Mouse (Mus musculus) heart, embryonic 14.5 days (tissue): ENCODE measurements around the gene Asprv1. TPM values are rescaled to one million over a fixed set of nuclear protein-coding genes. Genes with fewer than 3 reads are reported as not detected.

Experiments used
- ATAC-seq: fragments of 200-750 bp; cut with Nextera tagmentation; 2 replicates; pipeline ENCODE4 v1.8.0; 2017; ENCODE audit warnings: low read depth, moderate TSS enrichment; ENCODE audit not compliant: insufficient number of reproducible peaks, insufficient read depth, low FRiP score
- H3K27ac ChIP-seq, 2 experiments: fragments of 200-500 bp in 1 of 2; fragments of 300-500 bp in 1 of 2; sonication (generic) in 1 of 2; replicated peaks in 1 of 2; 2 replicates each; pipeline ENCODE4 v1.5.1; 2012 to 2014; ENCODE audit warnings: low read depth in 2 of 2, low read length in 2 of 2, control low read depth in 1 of 2, mild to moderate bottlenecking in 1 of 2, mixed read lengths in 1 of 2; ENCODE audit not compliant: control insufficient read depth in 1 of 2, insufficient read depth in 1 of 2
- H3K27me3 ChIP-seq: fragments of 300-500 bp; sonication (generic); 2 replicates; pipeline ENCODE4 v1.6.1; 2014; ENCODE audit warnings: mild to moderate bottlenecking, low read length, control low read depth; ENCODE audit not compliant: control insufficient read depth, insufficient read depth
- H3K36me3 ChIP-seq: fragments of 300-500 bp; sonication (generic); 2 replicates; pipeline ENCODE4 v1.6.1; 2014; ENCODE audit warnings: mild to moderate bottlenecking, control low read depth, low read length, mixed read lengths; ENCODE audit not compliant: control insufficient read depth, insufficient read depth
- H3K4me1 ChIP-seq, 2 experiments: fragments of 200-500 bp in 1 of 2; fragments of 300-500 bp in 1 of 2; sonication (generic) in 1 of 2; 2 replicates each; pipeline ENCODE4 v1.6.1; 2012 to 2014; ENCODE audit warnings: low read length in 2 of 2, control low read depth in 1 of 2, mixed read lengths in 1 of 2; ENCODE audit not compliant: control insufficient read depth in 2 of 2, insufficient read depth in 2 of 2
- H3K4me2 ChIP-seq: fragments of 300-500 bp; sonication (generic); 2 replicates; pipeline ENCODE4 v1.6.1; 2014; ENCODE audit warnings: mild to moderate bottlenecking, low read length
- H3K4me3 ChIP-seq, 2 experiments: fragments of 200-500 bp in 1 of 2; fragments of 300-500 bp in 1 of 2; sonication (generic) in 1 of 2; 2 replicates each; pipeline ENCODE4 v1.5.1; 2012 to 2014; ENCODE audit warnings: low read length in 2 of 2, mild to moderate bottlenecking in 2 of 2, control low read depth in 1 of 2, low read depth in 1 of 2, moderate library complexity in 1 of 2; ENCODE audit not compliant: control insufficient read depth in 1 of 2, insufficient read depth in 1 of 2
- H3K9ac ChIP-seq: fragments of 300-500 bp; sonication (generic); 2 replicates; pipeline ENCODE4 v1.6.1; 2014; ENCODE audit warnings: mild to moderate bottlenecking, low read length
- H3K9me3 ChIP-seq: fragments of 300-500 bp; sonication (generic); 2 replicates; pipeline ENCODE4 v1.6.1; 2016; ENCODE audit warnings: low read length, control low read depth; ENCODE audit not compliant: control insufficient read depth
- WGBS: fragments of 180-500 bp; shearing (Covaris S2); extraction: QIAGEN DNeasy Blood & Tissue Kit; methylation state at CpG from one replicate; pipeline ENCODE4 v1.1.7; 2014; 5-methylcytosine and 5-hydroxymethylcytosine counted together
- polyA plus RNA-seq: library from polyadenylated mRNA; unstranded; fragments of >200 nt; fragmentation: Nextera tagmentation; extraction: Ambion mirVana; gene quantifications from 2 replicates; pipeline ENCODE4 v1.2.1, GENCODE M21; 2014

The Asprv1 gene
- polyA plus RNA-seq, 1 experiment from 2014 or later, result not detected

DNA sequence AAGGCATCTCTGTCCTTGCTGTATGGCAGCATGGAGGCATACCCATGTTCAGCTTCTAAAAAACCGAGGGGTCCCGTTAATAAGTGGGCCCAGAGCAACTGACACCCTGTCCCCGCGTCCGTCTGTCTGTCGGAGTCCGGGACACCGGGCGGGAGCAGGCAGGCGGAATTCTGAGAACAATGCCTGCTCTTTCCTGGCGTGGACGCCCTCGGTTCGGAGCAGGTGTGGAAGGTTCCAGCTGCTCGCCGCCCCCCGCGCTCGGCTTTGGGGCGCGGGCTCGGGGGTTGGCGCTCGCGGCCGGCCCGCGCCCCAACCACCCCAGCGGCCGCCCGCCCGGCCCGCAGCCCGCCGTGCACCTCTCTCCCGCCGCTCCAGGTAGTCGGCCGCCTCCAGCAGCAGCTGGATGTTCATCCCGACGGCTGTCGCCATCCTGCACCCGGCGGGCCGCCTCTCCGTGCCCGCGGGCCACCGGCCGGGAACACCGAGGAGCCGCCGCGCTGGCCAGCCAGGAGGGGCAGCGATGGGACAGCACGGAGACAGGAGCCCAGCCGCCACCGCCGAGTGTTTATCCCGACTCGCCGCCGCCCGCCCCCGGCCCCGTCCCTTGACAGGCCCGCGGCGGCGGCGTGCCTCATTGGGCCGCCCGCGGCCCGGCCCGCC, 40.7 kb downstream of the Asprv1 start, which contains the start of gene Mxd1:
Gene Mxd1, minus strand, starts transcription at position 582 of the 660 bp plus-strand sequence.
- H3K4me2 ChIP-seq, result peak within 1 kb of the TSS; percentile 89
- whole genome bisulfite sequencing, result under 1% methylated on average over 66 of the region's 76 CpGs
- H3K27ac ChIP-seq, result peak within 1 kb of the TSS; percentile 20 to 64; a peak in 3 of 4 replicates
- peak within 1 kb of the TSS; percentile 83 for H3K9ac ChIP-seq
- H3K36me3 ChIP-seq, result peaks cover 32% of the 10 kb centered on the region
- peaks cover 0 to 19% of the 10 kb centered on the region in 2 experiments; a peak in 2 of 4 replicates for H3K4me1 ChIP-seq
- no peaks in the 10 kb centered on the region for H3K9me3 ChIP-seq
- H3K27me3 ChIP-seq, result no peaks in the 10 kb centered on the region
- H3K4me3 ChIP-seq, result peak within 1 kb of the TSS; percentile 88 to 92
- peak; percentile 8 for ATAC-seq

DNA sequence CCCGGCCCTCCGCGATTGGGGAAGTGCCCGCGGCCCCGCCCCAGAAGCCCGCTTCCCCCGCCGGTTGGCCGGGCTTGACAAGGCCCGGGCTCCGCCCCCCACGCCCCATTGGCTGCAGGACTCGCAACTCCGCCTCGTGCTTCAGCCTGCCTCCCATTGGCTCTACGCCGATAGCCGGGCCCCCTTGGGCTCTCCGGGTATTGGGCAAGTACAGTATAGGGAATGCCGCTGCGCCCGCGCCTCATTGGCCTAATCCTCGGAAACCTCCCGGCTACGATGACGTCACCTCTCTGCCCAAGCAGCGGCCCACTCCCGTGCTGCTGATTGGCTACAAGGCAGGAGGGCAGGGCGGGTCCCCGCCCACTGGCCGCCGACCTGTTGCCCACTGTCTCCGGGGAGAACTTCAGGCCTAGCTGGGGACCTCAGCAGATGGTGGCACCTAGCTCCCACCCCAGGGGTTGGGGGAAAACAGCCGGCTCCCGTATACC, 41.3 kb downstream of the Asprv1 start:
- peaks cover 0 to 19% of the 10 kb centered on the region in 2 experiments; a peak in 2 of 4 replicates for H3K4me1 ChIP-seq
- peak overlapping the region; percentile 20 to 64; a peak in 3 of 4 replicates for H3K27ac ChIP-seq
- H3K4me3 ChIP-seq, result peak overlapping the region; percentile 49 to 88
- no peaks in the 10 kb centered on the region for H3K9me3 ChIP-seq
- H3K27me3 ChIP-seq, result no peaks in the 10 kb centered on the region
- peaks cover 38% of the 10 kb centered on the region for H3K36me3 ChIP-seq
- peak; percentile 100 for ATAC-seq
- under 1% methylated on average over 34 of the region's 37 CpGs for WGBS
- peak overlapping the region; percentile 77 for H3K4me2 ChIP-seq
- H3K9ac ChIP-seq, result peak overlapping the region; percentile 74

DNA sequence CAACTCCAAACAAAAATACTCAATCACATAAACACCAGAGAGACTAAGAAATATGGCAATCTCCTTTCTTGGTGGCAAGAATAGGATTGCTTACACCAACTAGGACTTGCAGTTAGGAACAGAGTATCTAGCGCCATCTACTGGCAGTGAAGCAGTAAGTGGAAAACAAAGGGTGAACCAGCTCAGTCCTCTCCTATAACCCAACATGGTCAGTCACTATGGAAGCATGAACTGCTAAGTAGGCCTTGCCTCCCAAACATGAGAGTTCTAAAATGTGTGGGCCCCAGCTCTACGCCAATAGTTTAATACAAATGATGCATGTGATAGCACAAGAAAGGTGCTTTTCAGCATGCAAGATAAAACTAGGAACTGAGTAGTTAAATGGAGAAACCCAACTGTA, 42.9 kb downstream of the Asprv1 start:
- 14% methylated on average over 2 of the region's 2 CpGs for WGBS
- Histone ChIP-seq H3K27me3 (no peaks in the 10 kb centered on the region), H3K4me2 (no peak overlapping the region), H3K36me3 (peaks cover 53% of the 10 kb centered on the region), H3K27ac (no peak overlapping the region), H3K4me1 (peaks cover 0 to 19% of the 10 kb centered on the region in 2 experiments; a peak in 2 of 4 replicates), H3K9me3 (no peaks in the 10 kb centered on the region), H3K9ac (no peak overlapping the region), H3K4me3 (no peak overlapping the region)
- no peak for ATAC-seq

DNA sequence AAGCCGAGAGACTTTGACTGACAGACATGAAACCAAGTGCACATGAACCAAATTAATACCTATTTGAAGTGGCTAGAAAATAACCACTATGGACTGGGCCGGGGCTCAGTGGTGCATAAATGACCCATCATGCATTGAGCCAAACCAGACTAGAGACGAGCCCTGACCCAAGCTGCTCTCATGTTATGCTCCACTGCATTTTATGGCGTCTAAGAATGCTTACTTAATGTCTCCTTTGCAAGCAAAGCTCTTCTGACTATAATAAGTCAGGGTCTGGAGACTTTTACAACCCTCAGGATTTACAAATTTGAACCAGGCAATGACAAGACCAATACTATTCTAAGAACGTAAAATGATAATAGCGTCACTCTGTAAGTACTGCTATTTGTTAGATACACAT, 50.4 kb downstream of the Asprv1 start:
- WGBS, result 89% methylated on average over 6 of the region's 6 CpGs
- no peak overlapping the region for H3K27ac ChIP-seq
- H3K4me1 ChIP-seq, result peaks cover 0 to 3% of the 10 kb centered on the region in 2 experiments; a peak in 2 of 4 replicates
- no peak overlapping the region for H3K4me2 ChIP-seq
- ATAC-seq, result no peak
- peaks cover 96% of the 10 kb centered on the region for H3K36me3 ChIP-seq
- no peak overlapping the region for H3K4me3 ChIP-seq
- no peaks in the 10 kb centered on the region for H3K9me3 ChIP-seq
- H3K9ac ChIP-seq, result no peak overlapping the region
- no peaks in the 10 kb centered on the region for H3K27me3 ChIP-seq

Other genes starting within 250 kb of the Asprv1 start
- gene Pcyox1, start 231.0 kb upstream of the Asprv1 start, polyA plus RNA-seq, result 59.2 and 66.6 TPM in 2 replicates
- gene Tia1, start 223.9 kb upstream of the Asprv1 start, polyA plus RNA-seq, result 133 and 140 TPM in 2 replicates
- gene Gm44790, start 201.5 kb upstream of the Asprv1 start, polyA plus RNA-seq, result not detected in 2 replicates
- 17.1 and 20.0 TPM in 2 replicates for gene C87436, start 189.8 kb upstream of the Asprv1 start, polyA plus RNA-seq
- gene Pcbp1, start 101.8 kb upstream of the Asprv1 start, polyA plus RNA-seq, result 297 and 312 TPM in 2 replicates
- gene Mxd1, start 41.0 kb downstream of the Asprv1 start, polyA plus RNA-seq, result 7.6 and 9.2 TPM in 2 replicates
- 81.3 and 81.9 TPM in 2 replicates for gene Snrnp27, start 56.4 kb downstream of the Asprv1 start, polyA plus RNA-seq
- 18.9 and 19.8 TPM in 2 replicates for gene Gmcl1, start 105.2 kb downstream of the Asprv1 start, polyA plus RNA-seq
- 24.6 and 30.3 TPM in 2 replicates for gene Anxa4, start 165.4 kb downstream of the Asprv1 start, polyA plus RNA-seq
- gene Aak1, start 221.4 kb downstream of the Asprv1 start, polyA plus RNA-seq, result 19.5 and 23.3 TPM in 2 replicates